Mouse (Mus musculus) kidney, embryonic 15.5 days (tissue): ENCODE measurements around the gene Ccr7. TPM values are rescaled to one million over a fixed set of nuclear protein-coding genes. Genes with fewer than 3 reads are reported as not detected.

Source experiments
- ATAC-seq: fragments of 200-750 bp; cut with Nextera tagmentation; replicated peaks from 2 replicates; pipeline ENCODE4 v1.8.0; 2017; ENCODE audit warnings: moderate TSS enrichment; ENCODE audit not compliant: low FRiP score
- H3K27ac ChIP-seq: fragments of 300-500 bp; sonication (generic); 2 replicates; pipeline ENCODE4 v1.5.1; 2015; ENCODE audit warnings: mild to moderate bottlenecking, inconsistent platforms
- H3K27me3 ChIP-seq: fragments of 300-500 bp; sonication (generic); 2 replicates; pipeline ENCODE4 v1.6.1; 2015; ENCODE audit warnings: inconsistent platforms
- H3K36me3 ChIP-seq: fragments of 300-500 bp; sonication (generic); 2 replicates; pipeline ENCODE4 v1.6.1; 2015; ENCODE audit warnings: inconsistent platforms
- H3K4me1 ChIP-seq: fragments of 300-500 bp; sonication (generic); 2 replicates; pipeline ENCODE4 v1.6.1; 2015; ENCODE audit warnings: inconsistent platforms
- H3K4me2 ChIP-seq: fragments of 300-500 bp; sonication (generic); 2 replicates; pipeline ENCODE4 v1.6.1; 2015; ENCODE audit warnings: moderate library complexity, mild to moderate bottlenecking, inconsistent platforms
- H3K4me3 ChIP-seq: fragments of 300-500 bp; sonication (generic); replicated peaks from 2 replicates; pipeline ENCODE4 v1.5.1; 2015; ENCODE audit warnings: mild to moderate bottlenecking, inconsistent platforms
- H3K9ac ChIP-seq: fragments of 300-500 bp; sonication (generic); 2 replicates; pipeline ENCODE4 v1.6.1; 2015; ENCODE audit warnings: mild to moderate bottlenecking, inconsistent platforms
- H3K9me3 ChIP-seq: fragments of 300-500 bp; sonication (generic); replicated peaks from 2 replicates; pipeline ENCODE4 v1.6.1; 2016; ENCODE audit warnings: inconsistent platforms
- WGBS: fragments of 180-500 bp; shearing (Covaris S2); methylation state at CpG from one replicate; pipeline ENCODE4 v1.1.7; 2015; ENCODE audit warnings: mixed read lengths; 5-methylcytosine and 5-hydroxymethylcytosine counted together
- polyA plus RNA-seq: library from polyadenylated mRNA; unstranded; fragments of >200 nt; fragmentation: Nextera tagmentation; extraction: Ambion mirVana; gene quantifications from 2 replicates; pipeline ENCODE4 v1.2.1, GENCODE M21; 2015

Gene Ccr7
- polyA plus RNA-seq, 1 experiment from 2014 or later, result 0.17 TPM

DNA sequence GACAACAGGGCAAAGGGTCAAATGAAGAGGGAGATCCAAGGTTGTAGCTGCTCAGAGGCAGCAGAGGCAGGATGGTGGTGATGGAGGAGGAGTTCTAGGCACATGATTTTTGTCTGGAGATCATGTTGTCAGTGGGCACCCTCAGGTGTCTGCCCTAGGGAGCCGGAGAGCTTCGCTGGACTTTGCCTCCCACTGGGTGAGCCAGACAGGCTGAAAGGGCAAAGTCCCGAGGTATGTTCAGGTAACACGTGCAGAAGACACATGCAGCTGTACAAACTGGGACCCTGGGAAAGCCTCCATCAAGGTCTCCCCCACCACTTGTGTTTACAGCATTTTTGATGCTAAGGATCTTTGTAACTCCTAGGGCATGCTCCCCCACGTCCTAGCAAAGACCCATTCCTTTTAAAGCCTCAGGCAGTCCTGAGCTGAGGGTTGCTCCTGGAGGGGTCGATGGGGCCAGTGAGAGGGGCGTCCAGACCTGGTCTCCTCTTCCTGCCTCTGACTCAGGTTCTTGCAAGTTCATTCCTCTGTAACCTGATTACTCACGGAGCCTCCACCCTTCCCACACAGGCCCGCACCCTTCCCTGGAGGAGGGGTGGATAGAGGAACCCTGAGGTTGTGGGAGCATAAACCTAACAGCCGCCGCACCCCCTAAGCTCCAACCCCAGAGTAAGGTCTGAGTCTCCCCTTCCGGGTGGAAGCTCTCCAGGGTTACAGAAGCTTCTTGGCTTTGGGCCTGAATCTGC is 48.7 kb downstream of the Ccr7 start:
- no peaks in the 10 kb centered on the region for H3K27me3 ChIP-seq
- H3K4me2 ChIP-seq, result no peak overlapping the region
- H3K9ac ChIP-seq, result no peak overlapping the region
- WGBS, result 34% methylated on average over 12 of the region's 12 CpGs
- no peak overlapping the region for H3K4me3 ChIP-seq
- ATAC-seq, result no peak; the same call in 1 of the 2 replicates
- peaks cover 39% of the 10 kb centered on the region for H3K4me1 ChIP-seq
- H3K27ac ChIP-seq, result peak overlapping the region; percentile 0; the same call in 1 of the 2 replicates
- H3K9me3 ChIP-seq, result no peaks in the 10 kb centered on the region
- no peaks in the 10 kb centered on the region for H3K36me3 ChIP-seq

DNA sequence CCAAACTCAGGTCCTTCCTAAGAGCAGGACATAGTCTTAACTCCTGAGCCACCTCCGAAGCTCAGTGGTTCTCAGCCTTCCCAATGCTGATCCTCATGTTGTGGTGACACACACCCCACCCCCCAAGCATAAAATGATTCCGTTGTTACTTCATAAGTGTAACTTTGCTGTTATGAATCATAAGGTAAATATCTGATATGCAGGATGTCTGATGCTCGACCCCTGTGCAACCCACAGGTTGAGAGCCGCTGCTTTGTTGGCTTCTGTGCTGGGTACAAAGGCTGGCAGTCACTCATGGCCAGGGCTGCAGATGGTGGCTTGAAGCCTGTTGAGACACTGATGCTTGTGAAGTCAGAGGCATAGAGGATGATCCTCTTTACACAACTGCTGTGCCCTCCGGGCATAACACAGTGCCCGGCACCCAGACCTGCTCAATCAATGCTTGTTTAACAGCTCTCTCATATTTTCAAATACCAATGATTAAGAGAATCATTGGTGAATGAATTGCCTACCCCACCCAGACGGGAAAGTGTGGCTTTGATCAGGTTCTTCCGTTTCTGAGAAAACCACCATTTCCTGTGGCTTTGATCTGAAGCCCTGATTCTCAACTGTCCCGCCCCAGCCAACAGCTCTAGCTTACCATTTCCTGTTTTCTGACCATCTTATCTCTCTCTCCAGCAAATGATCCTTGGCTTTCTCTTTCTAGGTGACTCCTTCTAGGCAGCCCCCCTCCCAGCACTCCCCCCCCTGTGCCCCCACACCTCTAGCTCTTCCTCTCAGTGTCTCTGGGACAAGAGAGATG is 50.1 kb downstream of the Ccr7 start:
- H3K9me3 ChIP-seq, result no peaks in the 10 kb centered on the region
- no peak overlapping the region for H3K4me2 ChIP-seq
- 60% methylated on average over 9 of the region's 9 CpGs for WGBS
- H3K27me3 ChIP-seq, result no peaks in the 10 kb centered on the region
- H3K4me3 ChIP-seq, result no peak overlapping the region
- peaks cover 43% of the 10 kb centered on the region for H3K4me1 ChIP-seq
- no peak overlapping the region for H3K27ac ChIP-seq
- H3K9ac ChIP-seq, result no peak overlapping the region
- no peaks in the 10 kb centered on the region for H3K36me3 ChIP-seq
- ATAC-seq, result no peak

DNA sequence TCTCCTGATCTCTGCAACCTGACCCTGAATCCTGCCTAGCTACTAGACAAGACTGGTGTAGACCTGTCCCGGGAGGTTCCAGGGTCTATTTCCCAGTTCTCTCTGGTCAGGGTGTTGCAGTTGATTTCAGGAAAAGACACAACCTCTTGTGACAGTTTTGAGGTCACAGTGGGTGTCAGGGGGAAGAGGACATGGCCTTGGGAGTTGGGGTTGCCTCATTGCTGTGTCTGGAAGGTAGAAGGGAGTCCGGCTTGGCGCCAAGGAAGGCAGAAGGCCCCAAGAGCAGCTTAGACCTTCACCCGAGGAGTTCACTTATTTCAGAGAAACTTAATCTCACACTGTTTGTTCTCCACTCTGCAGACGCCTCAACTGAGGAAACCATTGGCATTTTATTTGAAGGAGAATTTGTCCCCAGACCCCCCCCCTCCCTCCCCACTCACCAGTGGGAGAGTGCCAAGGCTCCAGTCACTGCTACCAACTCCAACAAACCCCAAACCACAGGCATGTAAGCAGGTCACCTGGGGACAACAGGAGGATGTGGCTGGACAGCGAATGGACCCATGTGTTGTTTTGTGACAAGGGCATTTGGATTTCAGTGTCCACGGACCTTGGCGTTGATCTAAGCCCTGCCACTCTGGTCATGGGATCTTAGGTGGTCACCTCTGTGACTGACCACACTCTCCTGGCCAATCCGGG is 52.2 kb downstream of the Ccr7 start:
- ATAC-seq, result no peak

DNA sequence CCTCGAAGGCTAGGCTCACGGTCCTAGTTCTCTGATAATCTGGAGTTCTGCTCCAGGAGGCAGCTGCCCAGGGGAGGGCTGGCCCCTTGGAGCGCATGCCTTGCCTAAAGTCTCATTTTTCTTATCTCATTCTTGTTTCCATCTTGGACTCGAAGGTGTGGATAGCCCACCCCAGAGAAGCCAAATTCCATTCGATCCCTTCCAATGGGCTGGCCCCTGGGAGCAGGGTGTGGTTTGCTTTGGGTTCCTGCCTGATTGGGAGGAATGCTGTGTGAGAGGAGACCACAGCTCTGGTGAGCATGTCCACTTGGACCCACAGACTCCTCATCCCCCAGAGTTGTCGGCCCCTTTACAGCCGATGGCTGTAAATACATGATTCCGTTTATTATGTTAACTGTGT is 53.2 kb downstream of the Ccr7 start:
- no peak overlapping the region for H3K4me2 ChIP-seq
- no peak overlapping the region for H3K27ac ChIP-seq
- ATAC-seq, result no peak
- H3K27me3 ChIP-seq, result no peaks in the 10 kb centered on the region
- no peak overlapping the region for H3K9ac ChIP-seq
- no peak overlapping the region for H3K4me3 ChIP-seq
- peaks cover 32% of the 10 kb centered on the region for H3K4me1 ChIP-seq
- H3K36me3 ChIP-seq, result no peaks in the 10 kb centered on the region
- no peaks in the 10 kb centered on the region for H3K9me3 ChIP-seq
- 69% methylated on average over 8 of the region's 8 CpGs for WGBS

More for the DNA sequence above, 52.2 kb downstream of the Ccr7 start:
- H3K4me1 ChIP-seq, result peaks cover 42% of the 10 kb centered on the region
- H3K36me3 ChIP-seq, result no peaks in the 10 kb centered on the region
- no peak overlapping the region for H3K4me2 ChIP-seq
- H3K9ac ChIP-seq, result no peak overlapping the region
- no peak overlapping the region for H3K4me3 ChIP-seq
- 80% methylated on average over 9 of the region's 9 CpGs for WGBS
- no peaks in the 10 kb centered on the region for H3K9me3 ChIP-seq
- no peaks in the 10 kb centered on the region for H3K27me3 ChIP-seq
- H3K27ac ChIP-seq, result no peak overlapping the region

DNA sequence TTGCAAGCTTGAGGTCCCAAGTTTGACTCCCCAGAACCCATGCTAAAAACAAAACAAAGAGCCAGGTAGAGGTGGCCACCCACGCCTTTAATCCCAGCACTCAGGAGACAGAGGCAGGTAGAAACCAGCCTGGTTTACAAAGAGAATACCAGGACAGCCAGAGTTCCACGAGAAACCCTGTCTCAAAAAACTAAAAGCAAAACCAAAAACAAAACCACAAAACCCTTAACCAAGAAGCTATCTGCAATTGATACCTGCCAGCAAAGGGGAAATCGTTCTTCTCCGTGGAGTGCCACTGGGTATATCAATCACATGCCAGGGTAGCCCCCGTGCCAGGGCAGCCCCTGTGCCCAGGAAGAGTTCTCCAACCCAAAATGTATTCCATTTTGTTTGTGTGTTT is 54.7 kb downstream of the Ccr7 start:
- H3K27ac ChIP-seq, result no peak overlapping the region
- no peaks in the 10 kb centered on the region for H3K27me3 ChIP-seq
- H3K9ac ChIP-seq, result no peak overlapping the region
- no peaks in the 10 kb centered on the region for H3K36me3 ChIP-seq
- H3K4me2 ChIP-seq, result no peak overlapping the region
- no peak for ATAC-seq
- 79% methylated on average over 5 of the region's 5 CpGs for WGBS
- H3K4me1 ChIP-seq, result peaks cover 23% of the 10 kb centered on the region
- H3K4me3 ChIP-seq, result no peak overlapping the region
- no peaks in the 10 kb centered on the region for H3K9me3 ChIP-seq

DNA sequence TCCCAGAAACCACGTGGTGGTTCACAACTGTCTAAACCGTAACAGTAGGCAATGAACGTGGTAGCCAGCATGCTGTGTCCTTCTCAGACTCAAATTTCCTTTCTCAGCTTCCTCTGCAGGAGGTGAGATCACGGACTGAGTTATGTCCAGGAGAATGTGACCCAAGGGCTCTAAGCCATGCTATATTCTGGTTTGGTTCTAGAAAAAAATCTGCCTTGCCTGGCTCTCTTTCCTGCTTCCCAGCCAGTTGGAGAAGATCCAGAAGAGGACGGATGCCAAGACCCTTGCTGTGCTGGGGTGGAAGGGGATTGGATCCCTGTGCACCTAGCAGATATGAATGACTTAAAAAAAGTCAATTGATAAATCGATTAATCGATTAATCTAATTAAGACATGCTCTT is 55.4 kb downstream of the Ccr7 start:
- no peak overlapping the region for H3K9ac ChIP-seq
- H3K9me3 ChIP-seq, result no peaks in the 10 kb centered on the region
- H3K4me1 ChIP-seq, result peaks cover 17% of the 10 kb centered on the region; the same call in 1 of the 2 replicates
- H3K4me2 ChIP-seq, result no peak overlapping the region
- H3K4me3 ChIP-seq, result no peak overlapping the region
- no peaks in the 10 kb centered on the region for H3K27me3 ChIP-seq
- 73% methylated on average over 7 of the region's 7 CpGs for WGBS
- H3K27ac ChIP-seq, result 0 out of 2 replicates have a peak overlapping the region, but pooled peaks have one; percentile 27
- ATAC-seq, result no peak
- no peaks in the 10 kb centered on the region for H3K36me3 ChIP-seq

DNA sequence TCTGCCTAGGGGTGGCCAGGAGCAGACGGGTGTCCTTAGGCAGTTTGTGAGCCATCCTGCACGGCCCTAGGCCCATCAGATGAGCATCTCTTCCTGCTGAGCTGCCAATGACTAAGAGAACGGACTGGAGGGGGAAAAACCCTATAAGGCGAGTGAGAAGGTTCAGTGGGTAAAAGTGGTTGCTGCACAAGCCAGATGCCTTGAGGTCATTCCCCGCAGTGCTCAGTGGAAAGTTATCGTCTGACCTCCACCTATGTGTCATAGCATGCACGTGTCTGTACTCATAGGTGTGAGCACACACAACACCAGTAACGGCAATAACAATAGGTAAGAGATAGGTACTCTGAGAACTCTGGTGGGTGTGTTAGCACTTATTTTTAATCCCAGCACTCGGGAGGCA is 56.0 kb downstream of the Ccr7 start:
- WGBS, result 92% methylated on average over 9 of the region's 9 CpGs
- Histone ChIP-seq H3K4me2 (no peak overlapping the region), H3K9ac (no peak overlapping the region), H3K4me3 (no peak overlapping the region), H3K27me3 (no peaks in the 10 kb centered on the region), H3K4me1 (peaks cover 17% of the 10 kb centered on the region; the same call in 1 of the 2 replicates), H3K27ac (no peak overlapping the region), H3K9me3 (no peaks in the 10 kb centered on the region), H3K36me3 (no peaks in the 10 kb centered on the region)
- ATAC-seq, result no peak

DNA sequence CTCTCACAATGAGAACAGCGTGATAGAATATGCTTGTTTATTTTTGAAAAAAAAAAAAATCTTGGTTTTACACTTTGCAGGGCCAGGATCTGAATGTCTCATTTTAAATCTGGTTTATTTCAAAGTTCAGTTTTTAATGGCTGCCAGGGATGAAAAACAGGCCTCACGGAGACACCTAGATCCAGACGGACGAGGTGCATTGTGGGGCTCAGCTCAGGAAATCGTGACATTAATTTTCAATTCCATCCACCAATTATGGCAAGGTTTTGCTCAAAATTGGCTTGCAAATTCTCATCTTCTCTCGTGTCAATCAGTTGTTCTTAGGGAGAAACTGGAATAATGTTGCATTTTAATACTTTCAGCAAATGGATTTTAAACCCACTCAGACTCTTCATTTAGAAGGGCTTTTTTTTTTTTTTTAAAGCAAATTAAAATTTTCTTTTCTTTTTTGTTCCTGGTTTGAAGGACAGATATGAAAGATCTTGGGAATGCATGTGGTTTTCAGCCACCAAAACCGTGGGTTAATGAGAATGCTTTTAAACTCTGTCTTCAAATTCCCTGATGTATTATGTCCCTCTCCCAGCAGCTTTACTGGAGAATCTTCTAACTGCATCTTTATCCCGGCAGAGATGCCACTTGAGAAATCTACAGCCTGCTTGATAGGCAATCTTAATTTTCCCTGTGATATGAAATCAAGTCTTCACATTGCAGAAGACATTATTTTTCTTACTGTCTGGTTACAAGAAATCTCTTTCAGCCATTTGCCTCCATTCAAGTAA is 57.7 kb downstream of the Ccr7 start:
- peaks cover 20% of the 10 kb centered on the region; the same call in 1 of the 2 replicates for H3K4me1 ChIP-seq
- H3K9me3 ChIP-seq, result no peaks in the 10 kb centered on the region
- H3K9ac ChIP-seq, result no peak overlapping the region
- H3K36me3 ChIP-seq, result no peaks in the 10 kb centered on the region
- 78% methylated on average over 8 of the region's 8 CpGs for WGBS
- H3K4me3 ChIP-seq, result no peak overlapping the region
- no peak overlapping the region for H3K27ac ChIP-seq
- no peaks in the 10 kb centered on the region for H3K27me3 ChIP-seq
- H3K4me2 ChIP-seq, result no peak overlapping the region
- no peak for ATAC-seq

DNA sequence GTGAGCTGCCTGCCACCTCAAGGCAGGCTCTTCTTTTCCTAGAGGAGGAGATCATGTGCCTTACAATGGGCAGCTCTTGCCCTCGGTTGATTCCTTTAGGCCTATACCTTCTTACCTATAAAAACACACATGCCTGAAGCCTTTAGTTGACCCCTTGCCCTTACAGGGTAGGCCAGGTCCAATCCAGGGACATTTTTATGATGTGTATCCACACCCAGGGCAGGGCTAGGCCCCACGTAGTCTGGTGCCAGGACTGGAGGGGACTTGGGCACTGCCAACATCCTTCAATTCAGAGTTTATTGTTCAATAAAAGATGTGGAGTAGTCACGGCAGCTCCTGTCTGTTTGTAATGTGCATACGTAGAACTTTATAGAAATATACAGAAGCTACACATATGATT is 58.5 kb downstream of the Ccr7 start:
- no peaks in the 10 kb centered on the region for H3K9me3 ChIP-seq
- no peak for ATAC-seq
- H3K27me3 ChIP-seq, result no peaks in the 10 kb centered on the region
- no peak overlapping the region for H3K27ac ChIP-seq
- H3K4me2 ChIP-seq, result no peak overlapping the region
- no peak overlapping the region for H3K9ac ChIP-seq
- no peaks in the 10 kb centered on the region for H3K36me3 ChIP-seq
- H3K4me3 ChIP-seq, result no peak overlapping the region
- 69% methylated on average over 4 of the region's 4 CpGs for WGBS
- peaks cover 14% of the 10 kb centered on the region; the same call in 1 of the 2 replicates for H3K4me1 ChIP-seq

DNA sequence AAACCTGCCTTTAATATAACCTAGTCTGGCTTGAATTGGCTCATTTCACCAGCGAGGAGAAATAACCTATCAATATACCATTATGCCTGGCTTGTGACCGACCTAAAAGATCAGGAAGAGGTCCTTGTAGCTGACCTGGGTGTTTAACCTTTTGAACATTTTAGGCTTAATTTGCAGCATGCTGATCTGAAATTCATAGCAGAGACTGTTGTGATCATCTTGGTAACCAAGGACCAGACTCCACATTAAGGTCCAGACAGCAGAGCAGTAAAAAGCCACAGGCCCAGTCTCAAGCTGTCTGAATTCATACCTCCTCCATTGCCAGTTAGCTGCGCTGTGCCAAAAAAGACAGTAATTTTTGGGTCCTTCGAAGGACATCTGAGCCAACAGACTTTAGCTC is 59.1 kb downstream of the Ccr7 start:
- H3K9me3 ChIP-seq, result no peaks in the 10 kb centered on the region
- H3K36me3 ChIP-seq, result no peaks in the 10 kb centered on the region
- H3K4me3 ChIP-seq, result no peak overlapping the region
- H3K27me3 ChIP-seq, result no peaks in the 10 kb centered on the region
- H3K4me1 ChIP-seq, result peaks cover 14% of the 10 kb centered on the region; the same call in 1 of the 2 replicates
- 74% methylated on average over 4 of the region's 4 CpGs for WGBS
- no peak overlapping the region for H3K27ac ChIP-seq
- no peak overlapping the region for H3K9ac ChIP-seq
- no peak overlapping the region for H3K4me2 ChIP-seq
- no peak for ATAC-seq

DNA sequence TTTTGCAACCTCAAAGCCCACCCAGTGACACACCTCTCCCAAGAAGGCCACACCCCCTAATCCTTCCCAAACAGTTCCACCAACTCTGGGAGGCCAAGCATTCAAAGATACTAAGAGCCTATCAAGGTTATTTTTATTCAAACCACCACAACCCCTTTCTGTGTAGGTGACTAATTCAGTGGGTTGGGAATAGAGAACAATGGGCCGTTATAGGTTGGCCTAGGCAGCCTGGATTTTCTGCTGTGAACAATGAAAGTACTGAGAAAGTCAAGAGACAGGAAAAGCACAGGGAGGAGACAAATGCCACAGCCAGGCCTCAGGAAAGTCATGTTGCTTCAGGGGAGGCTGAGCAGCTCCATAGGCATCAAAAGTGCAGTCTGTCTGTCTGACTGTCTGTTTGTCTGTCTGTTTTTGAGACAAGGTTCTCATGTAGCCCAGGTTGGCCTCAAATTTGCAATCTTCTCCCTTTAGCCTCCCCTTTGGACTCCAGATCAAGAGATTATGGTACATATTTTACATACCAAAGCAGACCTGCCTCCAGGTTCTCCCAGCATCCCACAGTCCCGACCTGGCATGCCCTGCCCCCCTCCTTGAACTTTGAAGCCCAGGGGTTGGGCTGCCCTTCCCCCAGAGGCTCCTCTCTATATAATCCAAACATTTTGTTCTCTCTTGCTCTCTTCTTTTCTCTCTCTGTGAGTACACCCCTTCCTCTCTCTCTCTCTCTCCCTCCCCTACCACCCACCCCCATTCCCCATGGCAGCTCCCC is 59.8 kb downstream of the Ccr7 start:
- no peak for ATAC-seq
- H3K4me2 ChIP-seq, result no peak overlapping the region
- no peak overlapping the region for H3K27ac ChIP-seq
- no peak overlapping the region for H3K9ac ChIP-seq
- H3K9me3 ChIP-seq, result no peaks in the 10 kb centered on the region
- H3K27me3 ChIP-seq, result no peaks in the 10 kb centered on the region
- WGBS, result 52% methylated on average over 2 of the region's 2 CpGs
- H3K36me3 ChIP-seq, result no peaks in the 10 kb centered on the region
- H3K4me1 ChIP-seq, result peaks cover 11% of the 10 kb centered on the region; the same call in 1 of the 2 replicates
- no peak overlapping the region for H3K4me3 ChIP-seq
